Mouse (Mus musculus) liver, embryonic 14.5 days (tissue): ENCODE measurements around the gene H2afy. TPM values are rescaled to one million over a fixed set of nuclear protein-coding genes. Genes with fewer than 3 reads are reported as not detected.

Source experiments
- ATAC-seq: fragments of 200-750 bp; cut with Nextera tagmentation; 2 replicates; pipeline ENCODE4 v1.8.0; 2017; ENCODE audit warnings: moderate number of reproducible peaks, mild to moderate bottlenecking, moderate library complexity; ENCODE audit not compliant: insufficient read depth
- DNase-seq, 3 experiments: peaks; one replicate each; pipeline ENCODE4 v3.0.0-alpha.2; 2012 to 2013; ENCODE audit warnings: low read depth in 3 of 3, low spot score in 3 of 3
- H3K27ac ChIP-seq: fragments of 300-500 bp; sonication (generic); 2 replicates; pipeline ENCODE4 v1.5.1; 2014; ENCODE audit warnings: moderate library complexity, mild to moderate bottlenecking, control low read depth, inconsistent platforms
- H3K27me3 ChIP-seq: fragments of 300-500 bp; sonication (generic); 2 replicates; pipeline ENCODE4 v1.6.1; 2014; ENCODE audit warnings: mild to moderate bottlenecking, low read length, moderate library complexity; ENCODE audit not compliant: control insufficient read depth, insufficient read depth
- H3K36me3 ChIP-seq: fragments of 300-500 bp; sonication (generic); replicated peaks from 2 replicates; pipeline ENCODE4 v1.6.1; 2014; ENCODE audit warnings: low read depth; ENCODE audit not compliant: control insufficient read depth, insufficient read depth
- H3K4me1 ChIP-seq, 2 experiments: fragments of 200-500 bp in 1 of 2; fragments of 300-500 bp in 1 of 2; sonication (generic) in 1 of 2; replicated peaks; 2 replicates each; pipeline ENCODE4 v1.6.1; 2012 to 2014; ENCODE audit warnings: antibody characterized with exemption in 1 of 2, inconsistent platforms in 1 of 2, low read length in 1 of 2; ENCODE audit not compliant: control insufficient read depth in 2 of 2, insufficient read depth in 2 of 2
- H3K4me2 ChIP-seq: fragments of 300-500 bp; sonication (generic); 2 replicates; pipeline ENCODE4 v1.6.1; 2014; ENCODE audit warnings: low read depth, mild to moderate bottlenecking, control low read depth, moderate library complexity
- H3K4me3 ChIP-seq, 2 experiments: fragments of 200-500 bp in 1 of 2; fragments of 300-500 bp in 1 of 2; sonication (generic) in 1 of 2; 2 replicates each; pipeline ENCODE4 v1.5.1; 2012 to 2014; ENCODE audit warnings: low read depth in 2 of 2, low read length in 2 of 2, mild to moderate bottlenecking in 2 of 2, control low read depth in 1 of 2, inconsistent platforms in 1 of 2, moderate library complexity in 1 of 2; ENCODE audit not compliant: insufficient read depth in 1 of 2
- H3K9ac ChIP-seq: fragments of 300-500 bp; sonication (generic); replicated peaks from 2 replicates; pipeline ENCODE4 v1.6.1; 2014; ENCODE audit warnings: mild to moderate bottlenecking, control low read depth, moderate library complexity
- H3K9me3 ChIP-seq: fragments of 300-500 bp; sonication (generic); 2 replicates; pipeline ENCODE4 v1.6.1; 2016; ENCODE audit warnings: low read length, mixed read lengths; ENCODE audit not compliant: control insufficient read depth
- CTCF ChIP-seq: IDR thresholded peaks from 2 replicates; pipeline ENCODE4 v1.5.1; 2016; ENCODE audit warnings: antibody characterized with exemption, low read depth, control low read depth
- EP300 ChIP-seq: IDR thresholded peaks from 2 replicates; pipeline ENCODE4 v1.6.1; 2016; ENCODE audit warnings: antibody characterized with exemption, low read depth
- WGBS: fragments of 180-500 bp; shearing (Covaris S2); extraction: QIAGEN DNeasy Blood & Tissue Kit; methylation state at CpG from one replicate; pipeline ENCODE4 v1.1.7; 2014; ENCODE audit not compliant: insufficient replicate concordance; 5-methylcytosine and 5-hydroxymethylcytosine counted together
- polyA plus RNA-seq, 2 experiments: library from polyadenylated mRNA; depleted of rRNA in 1 of 2; stranded (reverse) in 1 of 2; unstranded in 1 of 2; fragments of >200 nt; fragmentation: Nextera tagmentation in 1 of 2; extraction: Ambion mirVana in 1 of 2; gene quantifications; 2 replicates each; pipeline versions ENCODE4 v1.2.1 to v1.2.3; 2012 to 2014

Gene H2afy
- polyA plus RNA-seq, 2 experiments: 68.7 to 79.0 TPM

DNA sequence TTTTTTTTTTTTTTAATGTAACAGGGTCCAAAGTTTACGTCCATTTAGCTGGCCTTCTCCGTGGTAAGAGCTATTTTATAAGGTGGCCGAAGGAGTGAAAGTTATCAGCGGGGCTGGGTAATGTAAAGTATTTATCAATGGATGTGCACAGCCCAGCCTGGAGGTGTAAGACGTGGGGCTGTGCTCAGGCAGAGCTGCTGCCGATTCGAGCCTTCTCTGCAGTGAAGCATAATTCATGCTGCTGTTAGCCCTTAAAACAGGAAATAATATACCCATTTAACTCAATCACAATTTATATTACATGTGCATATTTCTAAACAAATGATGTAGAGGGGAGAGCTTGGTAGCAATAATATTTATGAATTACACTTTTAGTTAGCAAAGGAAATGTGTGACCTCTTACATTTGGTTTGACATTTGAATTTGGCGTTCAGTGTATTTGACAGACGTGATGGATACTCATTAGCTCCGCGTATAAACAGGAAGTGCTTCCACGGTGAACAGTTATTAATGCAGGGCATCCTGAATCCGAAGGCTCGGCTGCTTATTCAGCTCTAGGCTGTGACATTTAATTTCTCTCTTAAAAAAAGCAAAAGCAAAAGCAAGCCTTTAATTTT, 111.6 kb downstream of the H2afy start:
- Histone ChIP-seq H3K36me3 (no peaks in the 10 kb centered on the region), H3K4me2 (no peak overlapping the region), H3K4me3 (no peak overlapping the region), H3K9ac (no peak overlapping the region), H3K4me1 (no peaks in the 10 kb centered on the region), H3K27me3 (no peaks in the 10 kb centered on the region), H3K9me3 (no peaks in the 10 kb centered on the region), H3K27ac (no peak overlapping the region)
- TF ChIP-seq CTCF (no peak), EP300 (no peak)
- DNase-seq: no peak
- WGBS: 41% methylated on average over 14 of the region's 14 CpGs
- no peak for ATAC-seq

Other genes with a start within 250 kb of the H2afy start
- 3.2 and 3.9 TPM in 2 replicates for gene Tifab, start 42.5 kb upstream of the H2afy start, polyA plus RNA-seq (2012; rRNA removed)
- gene Tifab, start 42.5 kb upstream of the H2afy start, polyA plus RNA-seq (2014; fragmentation: Nextera tagmentation; extraction: Ambion mirVana): 1.7 and 3.0 TPM in 2 replicates
- not detected in 2 replicates for gene Neurog1, start 115.8 kb upstream of the H2afy start, polyA plus RNA-seq (2012; rRNA removed)
- gene Neurog1, start 115.8 kb upstream of the H2afy start, polyA plus RNA-seq (2014; fragmentation: Nextera tagmentation; extraction: Ambion mirVana): not detected in 2 replicates
- 0.10 and 0.20 TPM in 2 replicates for gene Cxcl14, start 160.2 kb upstream of the H2afy start, polyA plus RNA-seq (2012; rRNA removed)
- not detected in 2 replicates for gene Cxcl14, start 160.2 kb upstream of the H2afy start, polyA plus RNA-seq (2014; fragmentation: Nextera tagmentation; extraction: Ambion mirVana)